ENCODE assay signal across 30 mouse cellular contexts in genomic region chr19:6832363-6832762, GRCm38 (mm10). TPM values are rescaled to one million over a fixed set of nuclear protein-coding genes. Genes with fewer than 3 reads are reported as not detected.
DNase-seq lines count a peak whose midpoint lies in the region; ATAC-seq lines count a peak whose summit lies in the region.
"Had no signal": no experiment of that assay in that cellular context is flagged by ENCODE, and none has a peak within 500 bp of the region (broad histone marks: within the 10 kb centered on the region; RNA-seq: fewer than 3 reads in every experiment).

No protein-coding gene starts in this region.

- no peak overlapping the region for H3K4me3 ChIP-seq in embryonic facial prominence, embryonic 11.5 days (ENCODE audit: low read depth, low read length)
- no peak overlapping the region for H3K4me3 ChIP-seq in embryonic facial prominence, embryonic 10.5 days
- no peak overlapping the region for H3K4me3 ChIP-seq in liver, embryonic 11.5 days (ENCODE audit: low read depth, low read length)
- no peak overlapping the region for H3K4me3 ChIP-seq in liver, embryonic 16.5 days (ENCODE audit: low read depth, low read length)
- H3K4me3 ChIP-seq: embryonic facial prominence, embryonic 13.5 days; gastrocnemius, adult 2 months; limb, embryonic 12.5 days; midbrain, embryonic 15.5 days had no signal

- intact Hi-C loops in heart, postnatal 25 days (cut with DNase I), result no loop called here

- DNase-seq in embryonic facial prominence, embryonic 11.5 days (ENCODE audit: low spot score), result no peak
- no peak for DNase-seq in embryonic facial prominence, embryonic 10.5 days (ENCODE audit: low spot score)
- DNase-seq in liver, embryonic 11.5 days (ENCODE audit: low spot score), result no peak
- DNase-seq in heart, postnatal 25 days (ENCODE audit: low spot score), result no peak
- no peak for DNase-seq in thymus, postnatal 36 days
- DNase-seq in Muller cell, postnatal 12 days (ENCODE audit: inconsistent ontology term), result no peak
- DNase-seq: adrenal gland, postnatal 14 days; cerebellum, adult 2 months; cerebellum, postnatal 25 days; gastrocnemius, adult 2 months; gastrocnemius, postnatal 36 days; heart, adult 18-20 months; heart, postnatal 4 days; kidney, adult 9 months; kidney, postnatal 14 days; lung, adult 18-20 months; right cerebral cortex, adult 18-20 months; right cerebral cortex, postnatal 4 days had no signal

- no peak overlapping the region for H3K9ac ChIP-seq in embryonic facial prominence, embryonic 11.5 days (replicated peaks; ENCODE audit: low read length)
- no peak overlapping the region for H3K9ac ChIP-seq in liver, embryonic 11.5 days (ENCODE audit: low read depth, low read length)
- no peak overlapping the region for H3K9ac ChIP-seq in liver, embryonic 16.5 days (ENCODE audit: low read depth, low read length)
- H3K9ac ChIP-seq: embryonic facial prominence, embryonic 13.5 days; limb, embryonic 12.5 days; midbrain, embryonic 15.5 days had no signal

- no peaks in the 10 kb centered on the region for H3K36me3 ChIP-seq in embryonic facial prominence, embryonic 11.5 days (replicated peaks; ENCODE audit: control insufficient read depth, insufficient read depth, low read depth, low read length)
- H3K36me3 ChIP-seq in embryonic facial prominence, embryonic 10.5 days (replicated peaks), result no peaks in the 10 kb centered on the region
- H3K36me3 ChIP-seq in liver, embryonic 11.5 days (ENCODE audit: control insufficient read depth, insufficient read depth, low read length), result no peaks in the 10 kb centered on the region; the same call in 1 of the 2 replicates
- no peaks in the 10 kb centered on the region; the same call in 1 of the 2 replicates for H3K36me3 ChIP-seq in liver, embryonic 16.5 days (ENCODE audit: control insufficient read depth, insufficient read depth)
- H3K36me3 ChIP-seq: forebrain, embryonic 10.5 days; limb, embryonic 12.5 days; midbrain, embryonic 10.5 days; midbrain, embryonic 15.5 days had no signal

- H3K27ac ChIP-seq in embryonic facial prominence, embryonic 11.5 days (replicated peaks; ENCODE audit: low read depth, low read length), result no peak overlapping the region
- no peak overlapping the region for H3K27ac ChIP-seq in embryonic facial prominence, embryonic 10.5 days (replicated peaks)
- no peak overlapping the region for H3K27ac ChIP-seq in liver, embryonic 11.5 days (ENCODE audit: low read depth, low read length)
- H3K27ac ChIP-seq in liver, embryonic 16.5 days (ENCODE audit: low read length), result no peak overlapping the region
- H3K27ac ChIP-seq: embryonic facial prominence, embryonic 13.5 days; forebrain, embryonic 10.5 days; gastrocnemius, adult 2 months; hindbrain, embryonic 14.5 days; limb, embryonic 12.5 days; macrophage; midbrain, embryonic 10.5 days; midbrain, embryonic 15.5 days had no signal

- 0 out of 2 replicates have a peak, but pooled peaks have one; percentile 8 for ATAC-seq in embryonic facial prominence, embryonic 11.5 days (replicated peaks; ENCODE audit: insufficient number of reproducible peaks, low FRiP score, low TSS enrichment, low read depth)
- ATAC-seq in liver, embryonic 11.5 days (replicated peaks; ENCODE audit: low FRiP score), result peak; percentile 94
- ATAC-seq in liver, embryonic 16.5 days (ENCODE audit: low read depth), result peak; percentile 91
- ATAC-seq: intestine, postnatal 0 days; lung, postnatal 0 days had no signal

- WGBS in embryonic facial prominence, embryonic 11.5 days, result 88% methylated on average over 8 of the region's 8 CpGs
- 86% methylated on average over 8 of the region's 8 CpGs for WGBS in embryonic facial prominence, embryonic 10.5 days
- WGBS in liver, embryonic 11.5 days, result 51% methylated on average over 8 of the region's 8 CpGs
- whole genome bisulfite sequencing in liver, embryonic 16.5 days (ENCODE audit: insufficient replicate concordance), result 27% methylated on average over 8 of the region's 8 CpGs

- no peak overlapping the region for H3K4me2 ChIP-seq in embryonic facial prominence, embryonic 11.5 days (ENCODE audit: low read depth, low read length)
- 0 out of 2 replicates have a peak overlapping the region, but pooled peaks have one; percentile 21 for H3K4me2 ChIP-seq in liver, embryonic 11.5 days
- H3K4me2 ChIP-seq in liver, embryonic 16.5 days (ENCODE audit: low read depth, low read length), result no peak overlapping the region
- H3K4me2 ChIP-seq: embryonic facial prominence, embryonic 13.5 days; heart, embryonic 11.5 days; hindbrain, embryonic 14.5 days; limb, embryonic 12.5 days; midbrain, embryonic 15.5 days had no signal

- H3K4me1 ChIP-seq in embryonic facial prominence, embryonic 11.5 days (ENCODE audit: control insufficient read depth, insufficient read depth, low read length), result peaks cover 13% of the 10 kb centered on the region
- peaks cover 29% of the 10 kb centered on the region for H3K4me1 ChIP-seq in embryonic facial prominence, embryonic 10.5 days
- H3K4me1 ChIP-seq in liver, embryonic 11.5 days (replicated peaks; ENCODE audit: control insufficient read depth, insufficient read depth, low read length), result peaks cover 11% of the 10 kb centered on the region
- peaks cover 18% of the 10 kb centered on the region for H3K4me1 ChIP-seq in liver, embryonic 16.5 days (ENCODE audit: control insufficient read depth, low read depth, low read length)

- no peaks in the 10 kb centered on the region for H3K9me3 ChIP-seq in embryonic facial prominence, embryonic 11.5 days (replicated peaks; ENCODE audit: control insufficient read depth, low read length)
- H3K9me3 ChIP-seq in embryonic facial prominence, embryonic 10.5 days, result no peaks in the 10 kb centered on the region
- no peaks in the 10 kb centered on the region for H3K9me3 ChIP-seq in liver, embryonic 11.5 days (ENCODE audit: control insufficient read depth, low read length)
- no peaks in the 10 kb centered on the region for H3K9me3 ChIP-seq in liver, embryonic 16.5 days (replicated peaks; ENCODE audit: control insufficient read depth, low read length)
- H3K9me3 ChIP-seq: embryonic facial prominence, embryonic 13.5 days; forebrain, embryonic 10.5 days; midbrain, embryonic 10.5 days; midbrain, embryonic 15.5 days had no signal

- H3K27me3 ChIP-seq in embryonic facial prominence, embryonic 11.5 days (ENCODE audit: control insufficient read depth, insufficient read depth, low read length), result peaks cover 41% of the 10 kb centered on the region
- peaks cover 99% of the 10 kb centered on the region for H3K27me3 ChIP-seq in embryonic facial prominence, embryonic 10.5 days (replicated peaks; ENCODE audit: low read depth, poor library complexity, severe bottlenecking)
- peaks cover 50% of the 10 kb centered on the region for H3K27me3 ChIP-seq in liver, embryonic 11.5 days (replicated peaks; ENCODE audit: control insufficient read depth, insufficient read depth, low read length)
- peaks cover 30% of the 10 kb centered on the region for H3K27me3 ChIP-seq in liver, embryonic 16.5 days (ENCODE audit: control insufficient read depth, insufficient read depth, low read depth, low read length)
- H3K27me3 ChIP-seq: CH12.LX had no signal

RNA-seq across cellular contexts. Expression of gene Rps6ka4, which starts 8.1 kb away (rescaled TPM):
- polyA plus RNA-seq in embryonic facial prominence, embryonic 11.5 days (2014; fragmentation: Nextera tagmentation; extraction: Ambion mirVana), result 5.9 TPM in 2 replicates
- 5.3 and 7.0 TPM in 2 replicates for polyA plus RNA-seq in embryonic facial prominence, embryonic 10.5 days (2016; fragmentation: Nextera tagmentation; extraction: Ambion mirVana)
- 11.5 and 12.6 TPM in 2 replicates for polyA plus RNA-seq in liver, embryonic 11.5 days (2014; fragmentation: Nextera tagmentation; extraction: Ambion mirVana)
- polyA plus RNA-seq in liver, embryonic 16.5 days (2015; fragmentation: Nextera tagmentation; extraction: Ambion mirVana), result 5.0 and 5.5 TPM in 2 replicates
- 10 to 100 TPM; 17.2 to 19.0 TPM for total RNA-seq in heart, postnatal 25 days (2021)

RNA-seq across cellular contexts. Expression of gene Ccdc88b, which starts 25.6 kb away (rescaled TPM):
- polyA plus RNA-seq in embryonic facial prominence, embryonic 11.5 days (2014; fragmentation: Nextera tagmentation; extraction: Ambion mirVana), result 0.39 and 0.88 TPM in 2 replicates
- 0.62 and 0.67 TPM in 2 replicates for polyA plus RNA-seq in embryonic facial prominence, embryonic 10.5 days (2016; fragmentation: Nextera tagmentation; extraction: Ambion mirVana)
- 2.8 and 4.4 TPM in 2 replicates for polyA plus RNA-seq in liver, embryonic 11.5 days (2014; fragmentation: Nextera tagmentation; extraction: Ambion mirVana)
- 1.9 and 2.8 TPM in 2 replicates for polyA plus RNA-seq in liver, embryonic 16.5 days (2015; fragmentation: Nextera tagmentation; extraction: Ambion mirVana)
- total RNA-seq in heart, postnatal 25 days (2021), result under 1 TPM; 0.55 to 0.73 TPM

Comparison
In these comparisons a context has a peak if more than half of its experiments do, and no peak if none do; other contexts are left out.
1. ATAC-seq: peak in every context shown above with its lines; median percentile 94 in liver, embryonic 11.5 days; 91 in liver, embryonic 16.5 days; 8 in embryonic facial prominence, embryonic 11.5 days.